Mouse (Mus musculus): ENCODE measurements around the gene 3110021N24Rik. TPM values are rescaled to one million over a fixed set of nuclear protein-coding genes. Genes with fewer than 3 reads are reported as not detected.

3110021N24Rik gene
- polyA plus RNA-seq, 1 experiment: 0.11 TPM

- TF ChIP-seq CTCF (IDR thresholded peaks at IDR 0.05; ENCODE audit: borderline replicate concordance, extremely low read depth, insufficient read depth, insufficient read length): no peak
- TF ChIP-seq POLR2A (IDR thresholded peaks at IDR 0.05; ENCODE audit: borderline replicate concordance, extremely low read depth, insufficient read depth, insufficient read length, poor library complexity, severe bottlenecking): no peak
- no peak for DNase-seq (ENCODE audit: low read depth)
Observed at GRCm38 (mm10) chr4:108759583-108759982, 40.1 kb downstream of the 3110021N24Rik start.

GRCm38 (mm10) chr4:108768527-108768926 is 49.1 kb downstream of the 3110021N24Rik start:
- DNase-seq (ENCODE audit: low read depth): no peak
- TF ChIP-seq CTCF (IDR thresholded peaks at IDR 0.05; ENCODE audit: borderline replicate concordance, extremely low read depth, insufficient read depth, insufficient read length): no peak

- no peak for DNase-seq (ENCODE audit: low read depth)
- TF ChIP-seq POLR2A (IDR thresholded peaks at IDR 0.05; ENCODE audit: borderline replicate concordance, extremely low read depth, insufficient read depth, insufficient read length, poor library complexity, severe bottlenecking) (no peak), CTCF (IDR thresholded peaks at IDR 0.05; ENCODE audit: borderline replicate concordance, extremely low read depth, insufficient read depth, insufficient read length) (0 out of 2 replicates have a peak, but pooled peaks have one; percentile 8)
Observed at GRCm38 (mm10) chr4:108779763-108780056, 60.3 kb downstream of the 3110021N24Rik start.

- DNase-seq (ENCODE audit: low read depth): peak; percentile 88
Observed at GRCm38 (mm10) chr4:108780057-108780863, 60.8 kb downstream of the 3110021N24Rik start, which contains the start of gene Zfyve9. TSS of gene Zfyve9 (minus strand) at chr4:108780798.

GRCm38 (mm10) chr4:108780864-108781205 is 61.4 kb downstream of the 3110021N24Rik start:
- TF ChIP-seq POLR2A (IDR thresholded peaks at IDR 0.05; ENCODE audit: borderline replicate concordance, extremely low read depth, insufficient read depth, insufficient read length, poor library complexity, severe bottlenecking) (no peak), CTCF (IDR thresholded peaks at IDR 0.05; ENCODE audit: borderline replicate concordance, extremely low read depth, insufficient read depth, insufficient read length) (no peak)
- no peak for DNase-seq (ENCODE audit: low read depth)

More at GRCm38 (mm10) chr4:108780057-108780863, 60.8 kb downstream of the 3110021N24Rik start, which contains the start of gene Zfyve9:
- TF ChIP-seq CTCF (IDR thresholded peaks at IDR 0.05; ENCODE audit: borderline replicate concordance, extremely low read depth, insufficient read depth, insufficient read length): peak; percentile 62; the same call in 1 of the 2 replicates
- TF ChIP-seq POLR2A (IDR thresholded peaks at IDR 0.05; ENCODE audit: borderline replicate concordance, extremely low read depth, insufficient read depth, insufficient read length, poor library complexity, severe bottlenecking): peak; percentile 61

GRCm38 (mm10) chr4:108781596-108781995 is 62.1 kb downstream of the 3110021N24Rik start:
- DNase-seq (ENCODE audit: low read depth): no peak
- TF ChIP-seq POLR2A (IDR thresholded peaks at IDR 0.05; ENCODE audit: borderline replicate concordance, extremely low read depth, insufficient read depth, insufficient read length, poor library complexity, severe bottlenecking) (no peak), CTCF (IDR thresholded peaks at IDR 0.05; ENCODE audit: borderline replicate concordance, extremely low read depth, insufficient read depth, insufficient read length) (no peak)

- peak; percentile 17 for DNase-seq (ENCODE audit: low read depth)
- TF ChIP-seq CTCF (IDR thresholded peaks at IDR 0.05; ENCODE audit: borderline replicate concordance, extremely low read depth, insufficient read depth, insufficient read length) (no peak), POLR2A (IDR thresholded peaks at IDR 0.05; ENCODE audit: borderline replicate concordance, extremely low read depth, insufficient read depth, insufficient read length, poor library complexity, severe bottlenecking) (no peak)
Observed at GRCm38 (mm10) chr4:108782421-108783085, 63.1 kb downstream of the 3110021N24Rik start.

GRCm38 (mm10) chr4:108789258-108789936 is 69.9 kb downstream of the 3110021N24Rik start:
- TF ChIP-seq CTCF (IDR thresholded peaks at IDR 0.05; ENCODE audit: borderline replicate concordance, extremely low read depth, insufficient read depth, insufficient read length) (no peak), POLR2A (IDR thresholded peaks at IDR 0.05; ENCODE audit: borderline replicate concordance, extremely low read depth, insufficient read depth, insufficient read length, poor library complexity, severe bottlenecking) (no peak)
- no peak for DNase-seq (ENCODE audit: low read depth)

- no peak for DNase-seq (ENCODE audit: low read depth)
- TF ChIP-seq POLR2A (IDR thresholded peaks at IDR 0.05; ENCODE audit: borderline replicate concordance, extremely low read depth, insufficient read depth, insufficient read length, poor library complexity, severe bottlenecking): no peak
- TF ChIP-seq CTCF (IDR thresholded peaks at IDR 0.05; ENCODE audit: borderline replicate concordance, extremely low read depth, insufficient read depth, insufficient read length): no peak
Observed at GRCm38 (mm10) chr4:108790507-108790906, 71.1 kb downstream of the 3110021N24Rik start.

- DNase-seq (ENCODE audit: low read depth): no peak
- TF ChIP-seq POLR2A (IDR thresholded peaks at IDR 0.05; ENCODE audit: borderline replicate concordance, extremely low read depth, insufficient read depth, insufficient read length, poor library complexity, severe bottlenecking): no peak
- TF ChIP-seq CTCF (IDR thresholded peaks at IDR 0.05; ENCODE audit: borderline replicate concordance, extremely low read depth, insufficient read depth, insufficient read length): no peak
Observed at GRCm38 (mm10) chr4:108793941-108794340, 74.5 kb downstream of the 3110021N24Rik start.

- TF ChIP-seq POLR2A (IDR thresholded peaks at IDR 0.05; ENCODE audit: borderline replicate concordance, extremely low read depth, insufficient read depth, insufficient read length, poor library complexity, severe bottlenecking): no peak
- no peak for TF ChIP-seq CTCF (IDR thresholded peaks at IDR 0.05; ENCODE audit: borderline replicate concordance, extremely low read depth, insufficient read depth, insufficient read length)
- DNase-seq (ENCODE audit: low read depth): no peak
Observed at GRCm38 (mm10) chr4:108796701-108797100, 77.3 kb downstream of the 3110021N24Rik start.

All from brain, embryonic 14.5 days (tissue).